Mouse (Mus musculus): ENCODE results near the gene Sec22b. TPM values are rescaled to one million over a fixed set of nuclear protein-coding genes. Genes with fewer than 3 reads are reported as not detected.
A peak's percentile ranks its signal among the peaks of the same experiment; 100 is the strongest.

The Sec22b gene
- 24.6 and 31.1 TPM in 2 replicates for polyA plus RNA-seq (2012; rRNA removed)

DNA sequence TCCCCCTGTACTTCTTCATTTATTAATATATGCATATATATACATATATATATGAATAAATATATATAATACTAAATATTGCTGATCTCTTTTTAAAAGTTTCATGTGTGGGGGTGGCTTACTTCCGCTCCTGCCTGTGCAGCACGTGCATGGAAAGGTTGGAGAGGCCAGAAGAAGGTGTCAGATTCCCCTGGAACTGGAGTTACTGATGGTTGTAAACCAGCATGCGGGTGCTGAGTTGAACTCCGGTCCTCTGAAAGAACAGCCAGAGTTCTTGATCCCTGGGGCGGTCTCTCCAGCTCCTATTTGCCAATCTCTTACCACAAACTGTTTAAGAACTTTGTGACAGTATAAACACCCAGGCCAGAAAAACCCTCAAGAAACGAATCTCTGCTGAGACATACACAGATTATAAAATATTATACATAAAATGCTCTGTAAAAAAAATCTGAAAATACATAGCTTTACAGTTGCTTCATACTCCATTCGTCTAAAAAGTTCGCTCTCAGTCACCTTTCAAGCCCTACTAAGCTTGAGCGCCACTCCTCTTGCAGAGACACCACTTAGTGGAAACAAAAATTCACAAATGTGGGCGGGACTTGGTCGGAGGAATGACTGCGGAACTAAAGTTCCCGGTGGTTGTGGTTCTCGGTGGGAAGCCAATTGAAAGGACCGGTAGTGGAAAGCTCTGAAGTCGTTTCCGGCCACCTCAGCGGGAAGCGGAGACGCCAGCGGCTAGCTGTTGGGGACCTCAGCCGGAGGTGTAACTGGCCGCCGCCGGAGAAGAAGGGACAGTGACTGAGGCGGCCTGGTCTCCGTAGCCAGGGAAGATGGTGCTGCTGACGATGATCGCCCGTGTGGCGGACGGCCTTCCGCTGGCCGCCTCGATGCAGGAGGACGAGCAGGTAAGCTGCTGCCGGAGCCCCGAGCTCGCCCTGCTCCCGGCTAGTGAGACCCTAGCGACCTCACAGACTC, at the start of gene Sec22b:
Gene Sec22b (plus strand): TSS at position 675 of the 975 bp plus-strand sequence.
- TF ChIP-seq POLR2A (IDR thresholded peaks at IDR 0.05; ENCODE audit: low read depth, low read length) (peak; percentile 62), CTCF (conservative IDR thresholded peaks at IDR 0.05; ENCODE audit: insufficient read depth, insufficient read length, low read depth, low read length) (no peak)
- peak; percentile 96 for DNase-seq

DNA sequence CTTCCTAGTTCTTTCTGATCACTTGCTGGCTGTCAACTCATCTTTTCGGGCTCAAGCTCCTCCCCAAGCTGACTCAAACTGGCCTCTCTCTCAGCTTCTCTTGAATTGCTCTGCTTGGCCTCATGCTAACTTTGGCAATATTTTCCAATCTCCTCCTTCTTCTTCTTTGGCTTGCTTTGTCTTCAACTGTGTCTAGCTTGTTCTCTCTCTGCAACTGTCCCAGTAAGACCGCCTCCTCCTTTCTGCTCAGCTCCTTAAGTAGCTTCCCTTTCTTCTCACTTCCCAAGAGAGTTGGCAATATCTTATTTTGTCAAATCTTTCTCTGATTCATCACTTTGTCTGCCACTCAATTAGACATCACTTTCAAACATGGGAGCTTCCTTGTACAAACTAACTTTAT, 49.2 kb upstream of the Sec22b start:
- Histone ChIP-seq H3K4me1 (ENCODE audit: control insufficient read depth, insufficient read depth, low read length) (no peaks in the 10 kb centered on the region), H3K4me3 (ENCODE audit: insufficient read depth, low read depth, low read length) (no peak overlapping the region), H3K27me3 (replicated peaks; ENCODE audit: control insufficient read depth, insufficient read depth, low read length) (no peaks in the 10 kb centered on the region), H3K27ac (ENCODE audit: insufficient read depth, low read depth, low read length) (no peak overlapping the region), H3K36me3 (ENCODE audit: control insufficient read depth, insufficient read depth, low read length) (no peaks in the 10 kb centered on the region)
- WGBS = 92% methylated on average over 2 of the region's 2 CpGs
- no peak for DNase-seq
- TF ChIP-seq CTCF (conservative IDR thresholded peaks at IDR 0.05; ENCODE audit: insufficient read depth, insufficient read length, low read depth, low read length) (no peak), POLR2A (IDR thresholded peaks at IDR 0.05; ENCODE audit: low read depth, low read length) (no peak)

More for the DNA sequence above, at the start of gene Sec22b:
- H3K27me3 ChIP-seq (replicated peaks; ENCODE audit: control insufficient read depth, insufficient read depth, low read length) = no peaks in the 10 kb centered on the region
- H3K4me3 ChIP-seq (ENCODE audit: insufficient read depth, low read depth, low read length) = peak within 1 kb of the TSS; percentile 82
- H3K36me3 ChIP-seq (ENCODE audit: control insufficient read depth, insufficient read depth, low read length) = no peaks in the 10 kb centered on the region
- 1% methylated on average over 41 of the region's 41 CpGs for WGBS
- peak within 1 kb of the TSS; percentile 3; the same call in 1 of the 2 replicates for H3K27ac ChIP-seq (ENCODE audit: insufficient read depth, low read depth, low read length)
- H3K4me1 ChIP-seq (ENCODE audit: control insufficient read depth, insufficient read depth, low read length) = peaks cover 12% of the 10 kb centered on the region; the same call in 1 of the 2 replicates

GRCm38 (mm10) chr3:97854575-97855384, 46.2 kb upstream of the Sec22b start:
- TF ChIP-seq POLR2A (IDR thresholded peaks at IDR 0.05; ENCODE audit: low read depth, low read length) = no peak
- no peak for TF ChIP-seq CTCF (conservative IDR thresholded peaks at IDR 0.05; ENCODE audit: insufficient read depth, insufficient read length, low read depth, low read length)
- no peaks in the 10 kb centered on the region for H3K36me3 ChIP-seq (ENCODE audit: control insufficient read depth, insufficient read depth, low read length)
- no peak overlapping the region for H3K4me3 ChIP-seq (ENCODE audit: insufficient read depth, low read depth, low read length)
- no peaks in the 10 kb centered on the region for H3K27me3 ChIP-seq (replicated peaks; ENCODE audit: control insufficient read depth, insufficient read depth, low read length)
- no peak for DNase-seq
- WGBS = 80% methylated on average over 9 of the region's 9 CpGs
- no peak overlapping the region for H3K27ac ChIP-seq (ENCODE audit: insufficient read depth, low read depth, low read length)
- H3K4me1 ChIP-seq (ENCODE audit: control insufficient read depth, insufficient read depth, low read length) = no peaks in the 10 kb centered on the region

DNA sequence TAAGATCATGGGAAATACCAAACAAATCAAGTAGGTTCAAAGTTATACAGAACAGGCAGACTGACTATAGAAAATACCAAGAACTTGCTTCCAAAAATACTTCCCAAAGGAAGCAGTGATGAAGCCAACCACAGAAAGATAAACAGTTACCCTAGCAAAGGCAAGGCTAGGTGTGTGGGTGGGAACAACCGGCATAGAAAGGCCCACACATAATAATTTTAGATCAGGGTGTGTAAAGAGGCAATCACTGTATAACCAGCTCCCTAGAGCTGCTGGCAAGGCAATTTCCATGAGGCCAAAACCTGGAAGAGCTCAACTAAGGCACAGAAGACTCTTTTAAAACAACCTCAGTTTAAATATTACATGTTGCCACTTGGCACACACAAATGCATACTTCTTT, 41.6 kb upstream of the Sec22b start:
- no peak for DNase-seq
- Histone ChIP-seq H3K4me1 (ENCODE audit: control insufficient read depth, insufficient read depth, low read length) (no peaks in the 10 kb centered on the region), H3K4me3 (ENCODE audit: insufficient read depth, low read depth, low read length) (no peak overlapping the region), H3K27ac (ENCODE audit: insufficient read depth, low read depth, low read length) (no peak overlapping the region), H3K27me3 (replicated peaks; ENCODE audit: control insufficient read depth, insufficient read depth, low read length) (no peaks in the 10 kb centered on the region), H3K36me3 (ENCODE audit: control insufficient read depth, insufficient read depth, low read length) (no peaks in the 10 kb centered on the region)
- 47% methylated on average over 1 of the region's 1 CpGs for WGBS
- no peak for TF ChIP-seq CTCF (conservative IDR thresholded peaks at IDR 0.05; ENCODE audit: insufficient read depth, insufficient read length, low read depth, low read length)
- no peak for TF ChIP-seq POLR2A (IDR thresholded peaks at IDR 0.05; ENCODE audit: low read depth, low read length)

DNA sequence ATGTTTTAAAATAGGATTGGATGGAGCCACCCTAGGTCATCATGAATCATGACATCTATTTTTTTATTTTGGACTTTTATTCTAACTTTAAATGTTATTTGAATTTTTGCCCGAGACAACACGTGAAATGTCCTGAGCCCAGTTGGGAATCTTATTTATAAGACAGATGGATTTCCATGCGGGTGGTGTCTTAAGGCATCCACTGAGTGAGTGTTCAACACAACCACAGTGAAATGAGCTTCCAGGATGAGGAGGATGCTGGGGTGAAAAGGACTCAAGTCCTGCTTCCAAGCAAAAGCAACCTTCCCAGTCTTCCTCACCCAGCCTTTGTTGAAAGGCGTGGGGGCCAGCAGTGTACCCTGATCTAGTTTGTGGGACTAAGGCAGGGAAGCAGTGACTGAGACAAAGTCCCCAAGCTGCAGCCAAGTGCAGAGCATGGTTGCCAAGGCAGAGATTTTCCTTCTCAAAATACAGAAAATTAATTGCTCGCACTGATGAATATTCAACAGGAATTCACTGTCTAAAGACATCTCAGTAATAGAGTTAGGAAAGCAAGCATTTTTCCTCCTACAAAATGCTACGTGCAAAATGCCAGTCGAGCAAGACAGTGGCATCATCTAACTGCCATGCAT, 40.1 kb upstream of the Sec22b start:
- H3K4me3 ChIP-seq (ENCODE audit: insufficient read depth, low read depth, low read length) = no peak overlapping the region
- H3K4me1 ChIP-seq (ENCODE audit: control insufficient read depth, insufficient read depth, low read length) = no peaks in the 10 kb centered on the region
- no peak overlapping the region for H3K27ac ChIP-seq (ENCODE audit: insufficient read depth, low read depth, low read length)
- DNase-seq = no peak
- 90% methylated on average over 7 of the region's 7 CpGs for WGBS
- H3K36me3 ChIP-seq (ENCODE audit: control insufficient read depth, insufficient read depth, low read length) = no peaks in the 10 kb centered on the region
- no peaks in the 10 kb centered on the region for H3K27me3 ChIP-seq (replicated peaks; ENCODE audit: control insufficient read depth, insufficient read depth, low read length)
- TF ChIP-seq CTCF (conservative IDR thresholded peaks at IDR 0.05; ENCODE audit: insufficient read depth, insufficient read length, low read depth, low read length) (no peak), POLR2A (IDR thresholded peaks at IDR 0.05; ENCODE audit: low read depth, low read length) (no peak)

DNA sequence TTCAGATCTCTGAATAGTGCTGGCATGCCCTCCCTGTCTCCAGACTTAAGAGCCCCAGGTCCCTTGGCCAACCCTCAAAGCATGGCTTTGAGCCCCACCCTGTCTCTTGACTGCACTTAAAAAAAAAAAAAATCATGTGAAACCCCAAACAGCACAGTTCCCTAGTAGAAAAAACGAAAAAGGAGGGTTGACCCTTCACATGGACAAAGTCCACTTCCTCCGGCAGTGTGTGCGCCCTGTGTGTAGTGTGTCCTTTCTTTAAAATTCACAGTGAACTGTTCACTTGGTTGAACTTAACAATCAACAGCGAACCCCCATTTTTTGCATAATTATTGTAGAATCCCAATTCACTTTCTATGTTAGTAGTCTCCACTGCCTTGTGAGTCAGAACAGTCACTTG, 34.3 kb upstream of the Sec22b start:
- no peak for TF ChIP-seq CTCF (conservative IDR thresholded peaks at IDR 0.05; ENCODE audit: insufficient read depth, insufficient read length, low read depth, low read length)
- TF ChIP-seq POLR2A (IDR thresholded peaks at IDR 0.05; ENCODE audit: low read depth, low read length) = no peak
- Histone ChIP-seq H3K36me3 (ENCODE audit: control insufficient read depth, insufficient read depth, low read length) (no peaks in the 10 kb centered on the region), H3K4me3 (ENCODE audit: insufficient read depth, low read depth, low read length) (no peak overlapping the region), H3K4me1 (ENCODE audit: control insufficient read depth, insufficient read depth, low read length) (no peaks in the 10 kb centered on the region; the same call in 1 of the 2 replicates), H3K27ac (ENCODE audit: insufficient read depth, low read depth, low read length) (no peak overlapping the region), H3K27me3 (replicated peaks; ENCODE audit: control insufficient read depth, insufficient read depth, low read length) (no peaks in the 10 kb centered on the region)
- 47% methylated on average over 4 of the region's 4 CpGs for WGBS
- peak; percentile 52 for DNase-seq

Measured in kidney, adult 2 months (tissue).